Mouse (Mus musculus) limb, embryonic 12.5 days (tissue): ENCODE results near the gene 1700029F12Rik. TPM values are rescaled to one million over a fixed set of nuclear protein-coding genes. Genes with fewer than 3 reads are reported as not detected.

ENCODE experiments used
- polyA plus RNA-seq: library from polyadenylated mRNA; unstranded; fragments of >200 nt; fragmentation: Nextera tagmentation; extraction: Ambion mirVana; gene quantifications from 2 replicates; pipeline ENCODE4 v1.2.1, GENCODE M21; 2016

The 1700029F12Rik gene
- polyA plus RNA-seq, 1 experiment from 2014 or later, result not detected

Other genes starting within 250 kb of the 1700029F12Rik start
- 0.35 and 0.61 TPM in 2 replicates for gene Gcnt4, start 109.7 kb downstream of the 1700029F12Rik start, polyA plus RNA-seq
- gene Fam169a, start 32.9 kb upstream of the 1700029F12Rik start, polyA plus RNA-seq, result 7.2 and 7.8 TPM in 2 replicates
- gene Gm6169, start 64.9 kb upstream of the 1700029F12Rik start, polyA plus RNA-seq, result 1.3 and 1.8 TPM in 2 replicates
- 35.3 and 39.3 TPM in 2 replicates for gene Gfm2, start 103.6 kb upstream of the 1700029F12Rik start, polyA plus RNA-seq
- 66.5 and 67.8 TPM in 2 replicates for gene Nsa2, start 103.6 kb upstream of the 1700029F12Rik start, polyA plus RNA-seq
- 26.5 and 28.4 TPM in 2 replicates for gene Hexb, start 164.0 kb upstream of the 1700029F12Rik start, polyA plus RNA-seq
- 5.8 and 6.8 TPM in 2 replicates for gene Enc1, start 206.7 kb upstream of the 1700029F12Rik start, polyA plus RNA-seq